Mouse (Mus musculus) heart, postnatal 14 days (tissue): ENCODE results near the gene Pkig. TPM values are rescaled to one million over a fixed set of nuclear protein-coding genes. Genes with fewer than 3 reads are reported as not detected.
"Not testable (repeated sequence)": the region's sequence is repeated elsewhere in the genome, so short reads cannot be mapped to it uniquely, and the experiment has no call there.

Source experiments
- DNase-seq, 2 experiments: peaks; one replicate each; pipeline ENCODE4 v3.0.0; 2021 to 2022
- intact Hi-C: fragments of 180-260 bp; cut with DNase I; formaldehyde crosslinking; loops from one replicate; pipeline ENCODE4 v1.15.1; 2025
- total RNA-seq, 2 experiments: library from RNA; stranded (reverse); gene quantifications; 2 replicates each; pipeline ENCODE4 v1.2.3; 2021

Pkig gene
- total RNA-seq, 2 experiments from 2014 or later: 183 to 188 TPM

DNA sequence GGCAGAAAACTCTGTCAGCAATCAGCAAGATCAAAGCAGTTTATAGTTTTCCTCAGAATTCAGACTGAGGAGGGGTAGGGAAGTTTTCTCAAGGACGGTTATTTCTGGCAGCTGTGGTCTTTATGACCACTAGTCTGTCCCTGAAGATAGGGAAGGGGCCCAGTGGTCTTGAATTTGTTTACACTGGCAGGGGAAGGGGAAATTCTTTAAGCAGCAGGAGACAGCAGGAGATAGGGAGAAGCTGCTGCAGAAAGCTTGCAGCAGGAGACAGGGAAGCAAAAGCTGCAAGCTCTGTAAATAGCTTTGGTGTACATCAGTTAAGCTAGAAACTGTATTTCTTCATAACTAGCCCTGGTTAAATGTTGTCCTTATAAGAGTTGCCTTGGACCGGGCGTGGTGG is 16.5 kb upstream of the Pkig start:
- intact Hi-C loops: loop anchor here (10.0 kb wide), 1 partner anchor 143 kb away; no protein-coding TSS in a partner anchor
- DNase-seq: no peak

GRCm38 (mm10) chr2:163642685-163643575 is 15.3 kb upstream of the Pkig start:
- DNase-seq: peak; percentile 44 to 58
- intact Hi-C loops: loop anchor here (10.0 kb wide), 1 partner anchor 142 kb away; no protein-coding TSS in a partner anchor

DNA sequence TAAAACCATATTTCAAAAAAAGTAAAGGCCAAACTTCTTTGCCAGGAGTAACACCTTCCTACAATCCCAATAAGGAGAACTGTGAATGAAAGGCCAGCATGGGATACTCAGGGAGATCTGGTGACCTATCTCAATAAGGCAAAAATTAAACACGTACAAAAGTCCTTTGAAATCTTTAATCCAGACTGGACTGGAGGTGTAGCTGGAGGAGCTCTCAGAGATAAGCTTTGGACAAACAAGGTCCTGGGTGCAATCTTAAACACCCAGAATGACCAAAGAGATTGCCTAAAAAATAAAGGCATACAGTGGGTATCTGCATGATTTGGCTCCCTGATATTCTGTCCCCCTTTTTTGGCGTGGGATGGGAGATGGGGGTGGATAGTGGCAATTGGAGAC is 14.6 kb upstream of the Pkig start:
- intact Hi-C loops: loop anchor here (10.0 kb wide), 1 partner anchor 141 kb away; no protein-coding TSS in a partner anchor

DNA sequence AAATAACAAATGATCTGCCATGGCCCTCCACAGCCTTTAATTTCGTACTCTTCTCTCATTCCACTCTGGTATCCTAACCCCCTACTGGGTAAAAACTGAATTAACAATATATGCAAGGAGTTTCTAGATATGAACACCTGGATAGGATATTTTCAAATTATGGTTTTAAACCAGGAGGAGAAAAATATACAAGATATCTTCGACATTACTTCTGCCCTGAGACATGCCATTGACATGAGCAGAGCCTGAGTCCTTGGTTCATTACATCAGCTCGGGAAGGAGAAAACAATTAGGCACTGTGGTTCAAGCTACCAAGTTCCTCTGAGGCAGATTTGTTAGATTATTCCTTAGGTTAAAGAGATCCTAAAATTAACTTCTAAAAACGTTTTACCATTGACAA is 14.1 kb upstream of the Pkig start:
- no peak for DNase-seq
- intact Hi-C loops: loop anchor here (2.0 to 10.0 kb wide), 2 partner anchors 75 to 141 kb away; no protein-coding TSS in a partner anchor

More for the DNA sequence above, 14.6 kb upstream of the Pkig start:
- DNase-seq: no peak

DNA sequence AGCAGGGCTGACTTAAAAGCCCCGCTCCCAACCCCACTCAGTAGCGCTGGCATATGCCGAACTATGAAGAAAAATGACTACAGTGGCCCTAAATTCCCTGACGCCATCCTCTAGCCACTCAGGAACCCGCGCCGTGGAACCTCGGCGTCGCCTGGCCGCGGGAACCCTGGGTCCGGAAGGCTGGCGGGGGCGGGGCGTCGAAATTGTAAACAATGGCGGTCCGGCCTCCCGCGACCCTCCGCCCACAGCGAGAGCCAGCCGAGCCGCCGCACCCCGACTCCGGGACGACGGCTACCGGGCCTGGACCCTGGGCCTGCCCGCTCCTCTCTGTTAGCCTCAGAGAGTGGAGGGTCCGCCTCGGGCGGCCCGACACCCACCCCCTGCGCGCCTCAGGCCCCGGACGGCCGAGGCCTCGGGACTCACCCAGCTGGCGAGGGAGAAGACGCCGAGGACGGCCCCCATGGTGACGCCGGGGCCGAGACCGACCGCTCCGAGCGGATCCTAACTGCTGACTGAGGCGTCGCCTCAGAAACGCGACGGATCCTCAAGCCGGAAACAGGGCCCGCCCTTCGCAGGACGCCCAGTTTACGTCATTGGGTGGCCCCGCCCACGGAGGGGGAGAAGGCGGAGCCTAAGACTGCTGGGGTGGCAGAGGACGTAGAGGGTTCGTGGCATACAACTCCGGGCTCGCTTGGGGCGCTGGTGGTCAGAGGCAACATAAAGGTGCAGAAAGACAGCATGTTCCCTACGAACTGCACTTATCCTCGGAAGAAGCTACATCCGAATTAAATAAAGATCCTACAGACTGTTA is 13.4 kb upstream of the Pkig start, which contains the start of gene Serinc3:
Gene Serinc3 (minus strand): TSS at position 557 of the 811 bp plus-strand sequence.
- intact Hi-C loops: loop anchor here (2.0 to 10.0 kb wide), 2 partner anchors 74 to 140 kb away; no protein-coding TSS in a partner anchor

GRCm38 (mm10) chr2:163645700-163646460 is 12.3 kb upstream of the Pkig start:
- intact Hi-C loops: loop anchor here (2.0 to 10.0 kb wide), 2 partner anchors 73 to 139 kb away; no protein-coding TSS in a partner anchor
- no peak for DNase-seq

More for the DNA sequence above, 13.4 kb upstream of the Pkig start, which contains the start of gene Serinc3:
- peak; percentile 99 to 100 for DNase-seq

DNA sequence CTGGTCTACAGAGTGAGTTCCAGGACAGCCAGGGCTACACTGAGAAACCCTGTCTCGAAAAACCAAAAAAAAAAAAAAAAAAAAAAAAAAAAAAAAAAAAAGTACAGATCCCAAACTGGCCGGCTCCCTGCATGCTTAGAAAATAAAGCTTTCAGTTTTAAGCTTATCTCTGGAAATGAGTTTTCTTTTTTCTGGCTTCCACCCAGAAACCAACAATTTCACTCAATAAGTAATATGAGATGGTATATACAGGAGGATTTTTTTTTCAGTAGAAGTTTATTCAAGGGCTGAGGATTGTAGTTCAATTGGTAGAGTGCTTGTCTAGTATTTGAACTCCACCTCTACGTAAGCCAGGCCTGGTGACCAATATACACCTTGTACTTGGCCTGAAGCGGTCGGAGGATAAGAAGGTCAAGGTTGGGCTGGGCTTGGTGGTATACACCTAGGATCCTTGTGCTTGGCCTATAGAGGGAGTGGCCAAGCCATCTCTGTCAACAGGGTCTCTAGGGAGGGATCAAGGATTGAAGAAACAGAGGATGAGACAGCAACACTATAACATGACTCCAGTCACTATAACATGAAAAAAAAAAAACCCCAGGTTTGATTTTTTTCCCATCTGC is 11.6 kb upstream of the Pkig start:
- DNase-seq: no peak
- intact Hi-C loops: loop anchor here (10.0 kb wide), 1 partner anchor 138 kb away; no protein-coding TSS in a partner anchor

- not testable (repeated sequence) for DNase-seq
- intact Hi-C loops: loop anchor here (5.0 kb wide), 1 partner anchor 37 kb away; no protein-coding TSS in a partner anchor
Measured at GRCm38 (mm10) chr2:163655699-163656098, 2.5 kb upstream of the Pkig start.

GRCm38 (mm10) chr2:163657486-163657885 is 700 bp upstream of the Pkig start:
- intact Hi-C loops: loop anchor here (5.0 kb wide), 1 partner anchor 35 kb away; no protein-coding TSS in a partner anchor
- DNase-seq: no peak

DNA sequence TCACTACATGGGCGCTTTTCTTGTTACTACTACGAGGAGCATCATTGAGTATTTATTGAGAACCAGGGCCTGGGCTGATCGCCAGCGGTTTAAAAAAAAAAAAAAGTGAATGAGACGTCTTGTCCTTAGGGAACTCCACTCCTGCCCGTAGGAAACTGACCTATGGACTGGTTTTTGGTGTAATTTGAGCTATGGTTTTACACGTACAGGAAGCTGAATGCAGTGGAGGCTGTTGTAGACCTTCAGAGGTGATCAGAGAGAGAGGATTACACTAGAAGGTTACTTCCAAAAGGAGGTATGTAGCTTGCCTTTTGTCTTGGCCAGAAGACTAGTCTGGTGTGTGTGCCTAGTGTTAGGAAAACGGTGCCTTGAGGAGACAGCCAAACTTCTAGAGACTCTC is 755 bp downstream of the Pkig start:
- no peak for DNase-seq
- intact Hi-C loops: loop anchor here (2.0 to 5.0 kb wide), 3 partner anchors 33 to 60 kb away; no protein-coding TSS in a partner anchor

GRCm38 (mm10) chr2:163659431-163659830 is 1.2 kb downstream of the Pkig start:
- DNase-seq: no peak
- intact Hi-C loops: loop anchor here (2.0 to 5.0 kb wide), 3 partner anchors 33 to 59 kb away; no protein-coding TSS in a partner anchor

- no peak for DNase-seq
- intact Hi-C loops: no loop called here
Measured at GRCm38 (mm10) chr2:163660103-163660701, 2.0 kb downstream of the Pkig start.

- DNase-seq: no peak
- intact Hi-C loops: no loop called here
Measured at GRCm38 (mm10) chr2:163661371-163661850, 3.2 kb downstream of the Pkig start.

GRCm38 (mm10) chr2:163662076-163662475 is 3.9 kb downstream of the Pkig start:
- intact Hi-C loops: no loop called here
- no peak for DNase-seq

DNA sequence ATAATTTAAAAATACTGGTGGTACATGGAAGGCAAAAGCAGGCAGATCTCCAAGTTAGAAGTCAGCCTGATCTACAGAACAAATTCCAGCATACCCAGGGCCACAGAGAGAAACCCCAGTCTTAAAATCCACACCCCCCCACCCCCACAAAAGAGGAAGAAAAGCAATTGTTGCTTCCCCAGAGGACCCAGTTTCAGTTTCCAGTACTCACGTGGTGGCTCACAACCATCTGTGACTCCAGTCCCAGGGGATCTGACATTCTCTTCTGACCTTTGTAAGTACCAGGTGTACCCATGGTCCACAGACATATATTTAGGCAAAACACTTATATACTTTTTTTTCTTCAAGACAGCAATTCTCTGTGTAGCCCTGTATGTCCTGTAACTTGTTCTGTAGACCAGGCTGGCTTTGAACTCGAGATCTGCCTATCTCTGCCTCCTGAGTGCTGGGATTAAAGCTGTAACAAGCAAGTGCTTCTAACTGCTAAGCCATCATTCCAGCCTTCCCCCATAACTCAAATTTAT is 4.6 kb downstream of the Pkig start:
- intact Hi-C loops: no loop called here
- DNase-seq: no peak

DNA sequence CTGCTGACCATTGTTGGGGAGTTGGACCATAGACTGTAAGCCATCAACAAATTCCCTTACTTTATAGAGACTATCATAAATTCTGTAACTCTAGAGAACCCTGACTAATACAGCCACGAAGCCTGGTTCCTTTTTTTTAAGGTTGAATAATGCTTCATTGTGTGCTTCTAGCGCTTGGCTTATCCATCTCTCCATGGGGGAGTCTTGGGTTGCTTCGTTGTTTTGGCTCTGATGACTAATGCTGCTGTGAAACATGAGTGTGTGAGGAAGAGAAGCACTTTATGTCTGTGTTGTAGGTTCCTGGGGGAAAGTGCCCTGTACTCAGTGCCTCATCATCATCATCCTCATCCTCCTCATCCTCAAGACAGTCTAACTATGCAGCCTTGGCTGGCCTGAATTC is 5.7 kb downstream of the Pkig start:
- no peak for DNase-seq
- intact Hi-C loops: no loop called here

DNA sequence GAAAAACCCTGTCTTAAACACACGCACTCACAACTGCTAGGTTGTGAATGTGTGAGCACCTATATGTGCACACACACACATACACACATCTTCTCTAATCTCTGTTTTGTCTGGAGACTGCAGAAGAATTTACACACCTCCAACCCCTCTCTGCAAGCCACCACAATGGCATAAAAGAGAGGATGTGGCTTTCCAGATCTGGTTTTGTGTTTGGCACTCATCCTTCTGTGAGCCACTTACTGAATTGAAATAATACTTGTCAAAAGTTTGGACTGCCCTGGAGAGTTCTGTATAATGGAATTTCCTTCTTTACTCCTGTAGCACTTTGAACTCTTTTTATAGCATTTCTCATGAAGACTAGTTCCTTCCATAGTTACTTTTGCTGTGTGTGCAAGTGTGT is 8.9 kb downstream of the Pkig start:
- DNase-seq: no peak
- intact Hi-C loops: no loop called here

DNA sequence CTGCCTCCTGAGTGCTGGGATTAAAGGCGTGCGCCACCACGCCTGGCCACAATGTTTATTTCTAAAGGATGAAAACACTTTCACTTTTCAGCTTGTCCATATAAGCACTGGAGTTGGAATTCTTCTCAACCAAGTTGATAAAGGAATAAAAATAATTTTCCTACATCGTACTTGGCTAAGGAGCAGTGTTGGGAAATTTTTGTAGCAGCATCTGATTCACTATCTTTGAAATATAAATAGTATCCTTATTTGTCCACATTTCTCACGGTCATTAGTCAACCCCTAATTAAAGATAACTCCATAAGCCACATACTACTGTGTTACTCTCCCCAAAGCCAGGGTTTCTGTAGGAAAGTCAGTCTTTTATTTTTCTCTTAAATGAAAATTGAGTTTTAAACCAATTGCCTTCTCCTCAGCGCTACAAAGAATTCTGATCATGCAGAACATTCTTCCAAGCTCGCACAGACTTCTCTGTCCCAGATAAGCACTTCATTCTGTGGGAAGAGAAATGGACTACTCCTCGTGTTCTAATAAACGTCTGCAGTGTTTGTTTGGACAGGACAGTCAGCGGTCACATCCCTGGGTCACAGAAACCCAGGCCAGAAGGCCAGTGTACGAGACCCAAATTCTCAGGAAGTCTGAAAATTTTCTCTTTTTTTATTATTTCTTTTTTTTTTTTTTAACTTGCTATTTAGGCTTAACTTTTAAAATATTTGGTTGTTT is 12.8 kb downstream of the Pkig start:
- intact Hi-C loops: no loop called here
- no peak for DNase-seq
